Mouse (Mus musculus): ENCODE measurements at regions not wholly inside any gene's neighbourhood (a gene's known extent, or its start where the extent isn't known, plus 50 kb on each side); places are given as distances from the start of the nearest gene placed in this dataset.

GRCm38 (mm10) chr2:117731253-117731652 lies 380.4 kb upstream of the Thbs1 start:
- ATAC-seq (ENCODE audit: insufficient number of reproducible peaks, insufficient read depth, low FRiP score, low TSS enrichment, low read depth), result no peak
- Histone ChIP-seq H3K27me3 (no peaks in the 10 kb centered on the region; the same call in 1 of the 2 replicates), H3K4me2 (no peak overlapping the region), H3K4me3 (replicated peaks) (no peak overlapping the region), H3K27ac (no peak overlapping the region), H3K36me3 (no peaks in the 10 kb centered on the region), H3K9ac (replicated peaks) (no peak overlapping the region), H3K4me1 (replicated peaks) (no peaks in the 10 kb centered on the region), H3K9me3 (no peaks in the 10 kb centered on the region)
- WGBS, result 79% methylated on average over 2 of the region's 2 CpGs

DNA sequence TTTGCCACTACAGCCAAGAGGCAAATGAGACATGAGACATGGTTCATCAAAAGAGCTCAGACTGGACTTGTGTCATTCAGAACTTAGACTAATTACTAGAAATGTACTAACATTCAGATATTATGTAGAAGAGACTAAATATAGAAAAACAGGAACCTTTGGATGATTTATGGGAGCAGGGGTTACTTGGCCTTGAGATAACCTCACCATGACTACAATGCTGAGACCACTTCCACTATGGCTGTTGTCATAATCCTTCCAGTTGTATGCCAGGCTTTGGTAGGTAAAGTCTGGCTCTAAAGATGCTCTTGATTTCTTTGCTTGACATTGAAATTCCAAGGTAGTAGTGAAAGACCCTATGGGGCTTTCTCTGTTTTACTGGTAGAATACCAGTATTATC lies 369.3 kb upstream of the Thbs1 start:
- no peaks in the 10 kb centered on the region for H3K36me3 ChIP-seq
- no peak for ATAC-seq (ENCODE audit: insufficient number of reproducible peaks, insufficient read depth, low FRiP score, low TSS enrichment, low read depth)
- no peak overlapping the region for H3K4me3 ChIP-seq (replicated peaks)
- H3K4me2 ChIP-seq, result no peak overlapping the region
- H3K4me1 ChIP-seq (replicated peaks), result no peaks in the 10 kb centered on the region
- no peak overlapping the region for H3K9ac ChIP-seq (replicated peaks)
- H3K9me3 ChIP-seq, result peaks cover 4% of the 10 kb centered on the region; the same call in 1 of the 2 replicates
- no peak overlapping the region for H3K27ac ChIP-seq
- no peaks in the 10 kb centered on the region for H3K27me3 ChIP-seq

- no peak for ATAC-seq (ENCODE audit: insufficient number of reproducible peaks, insufficient read depth, low FRiP score, low TSS enrichment, low read depth)
- no peak overlapping the region for H3K4me2 ChIP-seq
- no peaks in the 10 kb centered on the region for H3K36me3 ChIP-seq
- WGBS, result 80% methylated on average over 1 of the region's 1 CpGs
- H3K27me3 ChIP-seq, result no peaks in the 10 kb centered on the region
- no peak overlapping the region for H3K9ac ChIP-seq (replicated peaks)
- peaks cover 4% of the 10 kb centered on the region; the same call in 1 of the 2 replicates for H3K9me3 ChIP-seq
- H3K4me3 ChIP-seq (replicated peaks), result no peak overlapping the region
- no peak overlapping the region for H3K27ac ChIP-seq
- no peaks in the 10 kb centered on the region for H3K4me1 ChIP-seq (replicated peaks)
Observed at GRCm38 (mm10) chr2:117743901-117744300, 367.8 kb upstream of the Thbs1 start.

- H3K36me3 ChIP-seq, result no peaks in the 10 kb centered on the region
- no peak overlapping the region for H3K4me3 ChIP-seq (replicated peaks)
- ATAC-seq (ENCODE audit: insufficient number of reproducible peaks, insufficient read depth, low FRiP score, low TSS enrichment, low read depth), result no peak
- peaks cover 4% of the 10 kb centered on the region; the same call in 1 of the 2 replicates for H3K9me3 ChIP-seq
- H3K4me2 ChIP-seq, result no peak overlapping the region
- no peaks in the 10 kb centered on the region for H3K4me1 ChIP-seq (replicated peaks)
- no peak overlapping the region for H3K9ac ChIP-seq (replicated peaks)
- 83% methylated on average over 2 of the region's 2 CpGs for WGBS
- no peaks in the 10 kb centered on the region for H3K27me3 ChIP-seq
- H3K27ac ChIP-seq, result no peak overlapping the region
Observed at GRCm38 (mm10) chr2:117745767-117746166, 365.9 kb upstream of the Thbs1 start.

DNA sequence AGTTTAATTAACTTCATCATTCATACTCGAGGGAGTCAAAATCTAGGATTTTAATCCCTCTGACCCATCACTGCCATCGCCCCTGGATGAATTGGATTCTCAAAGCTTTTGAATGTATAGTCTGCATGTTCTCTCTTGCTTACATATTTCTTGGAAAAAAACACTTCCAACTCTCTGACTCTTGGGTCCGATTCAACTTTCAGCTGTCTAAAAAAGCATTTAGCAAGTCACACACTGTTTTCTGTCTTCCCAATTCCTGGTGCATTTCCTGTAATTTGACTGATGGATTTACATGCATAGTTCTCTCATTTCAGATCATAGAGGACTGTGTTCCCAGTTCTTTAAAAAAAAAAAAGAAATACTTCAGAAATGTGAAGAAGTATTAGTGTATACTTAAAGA lies 364.5 kb upstream of the Thbs1 start:
- 82% methylated on average over 3 of the region's 3 CpGs for WGBS
- no peak overlapping the region for H3K9ac ChIP-seq (replicated peaks)
- H3K9me3 ChIP-seq, result peaks cover 4% of the 10 kb centered on the region; the same call in 1 of the 2 replicates
- H3K27ac ChIP-seq, result no peak overlapping the region
- no peak overlapping the region for H3K4me3 ChIP-seq (replicated peaks)
- H3K4me2 ChIP-seq, result no peak overlapping the region
- ATAC-seq (ENCODE audit: insufficient number of reproducible peaks, insufficient read depth, low FRiP score, low TSS enrichment, low read depth), result no peak
- H3K36me3 ChIP-seq, result no peaks in the 10 kb centered on the region
- no peaks in the 10 kb centered on the region for H3K4me1 ChIP-seq (replicated peaks)
- no peaks in the 10 kb centered on the region for H3K27me3 ChIP-seq

- no peak overlapping the region for H3K27ac ChIP-seq
- H3K36me3 ChIP-seq, result no peaks in the 10 kb centered on the region
- 86% methylated on average over 4 of the region's 4 CpGs for WGBS
- peaks cover 4% of the 10 kb centered on the region; the same call in 1 of the 2 replicates for H3K9me3 ChIP-seq
- no peak overlapping the region for H3K4me2 ChIP-seq
- no peaks in the 10 kb centered on the region for H3K4me1 ChIP-seq (replicated peaks)
- ATAC-seq (ENCODE audit: insufficient number of reproducible peaks, insufficient read depth, low FRiP score, low TSS enrichment, low read depth), result no peak
- no peak overlapping the region for H3K4me3 ChIP-seq (replicated peaks)
- H3K9ac ChIP-seq (replicated peaks), result no peak overlapping the region
- H3K27me3 ChIP-seq, result no peaks in the 10 kb centered on the region
Observed at GRCm38 (mm10) chr2:117748892-117749291, 362.8 kb upstream of the Thbs1 start.

DNA sequence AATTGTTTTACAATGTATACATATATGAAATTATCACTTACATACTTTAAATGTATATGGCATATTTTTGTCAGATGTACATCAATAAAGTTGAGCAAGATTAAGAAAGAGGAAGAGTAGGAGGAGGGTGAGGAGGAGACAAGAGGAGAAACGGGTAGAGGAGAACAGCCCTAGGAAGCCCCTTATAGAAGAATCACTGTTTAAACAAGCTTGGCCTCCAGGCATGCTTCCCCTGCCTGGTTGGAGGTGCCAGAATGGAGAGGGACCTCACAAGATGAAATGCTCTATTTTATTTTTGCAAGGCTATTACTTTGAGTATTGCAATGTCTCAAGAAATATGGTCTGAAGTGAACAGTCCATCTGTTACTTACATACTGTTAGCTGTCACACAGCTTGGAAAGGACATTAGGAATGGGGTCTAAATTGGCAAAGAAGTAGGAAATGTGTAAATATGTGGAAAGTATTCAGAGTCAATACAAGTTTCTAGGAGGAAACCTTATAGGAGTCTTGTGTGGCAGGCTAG lies 352.1 kb upstream of the Thbs1 start:
- ATAC-seq (ENCODE audit: insufficient number of reproducible peaks, insufficient read depth, low FRiP score, low TSS enrichment, low read depth), result no peak
- WGBS, result 54% methylated on average over 1 of the region's 1 CpGs
- no peak overlapping the region for H3K27ac ChIP-seq
- no peak overlapping the region for H3K4me2 ChIP-seq
- no peaks in the 10 kb centered on the region for H3K4me1 ChIP-seq (replicated peaks)
- no peaks in the 10 kb centered on the region for H3K36me3 ChIP-seq
- H3K4me3 ChIP-seq (replicated peaks), result no peak overlapping the region
- H3K9me3 ChIP-seq, result no peaks in the 10 kb centered on the region
- H3K9ac ChIP-seq (replicated peaks), result no peak overlapping the region
- no peaks in the 10 kb centered on the region for H3K27me3 ChIP-seq

- Histone ChIP-seq H3K4me3 (replicated peaks) (no peak overlapping the region), H3K9me3 (no peaks in the 10 kb centered on the region), H3K9ac (replicated peaks) (no peak overlapping the region), H3K27ac (no peak overlapping the region), H3K4me1 (replicated peaks) (no peaks in the 10 kb centered on the region), H3K36me3 (no peaks in the 10 kb centered on the region), H3K4me2 (no peak overlapping the region), H3K27me3 (no peaks in the 10 kb centered on the region)
- ATAC-seq (ENCODE audit: insufficient number of reproducible peaks, insufficient read depth, low FRiP score, low TSS enrichment, low read depth), result no peak
- 96% methylated on average over 1 of the region's 1 CpGs for WGBS
Observed at GRCm38 (mm10) chr2:117763631-117764030, 348.0 kb upstream of the Thbs1 start.

- H3K27ac ChIP-seq, result no peak overlapping the region
- H3K9ac ChIP-seq (replicated peaks), result no peak overlapping the region
- H3K9me3 ChIP-seq, result no peaks in the 10 kb centered on the region
- no peaks in the 10 kb centered on the region for H3K4me1 ChIP-seq (replicated peaks)
- 54% methylated on average over 5 of the region's 5 CpGs for WGBS
- H3K27me3 ChIP-seq, result no peaks in the 10 kb centered on the region
- no peak overlapping the region for H3K4me2 ChIP-seq
- H3K36me3 ChIP-seq, result no peaks in the 10 kb centered on the region
- ATAC-seq (ENCODE audit: insufficient number of reproducible peaks, insufficient read depth, low FRiP score, low TSS enrichment, low read depth), result no peak
- H3K4me3 ChIP-seq (replicated peaks), result no peak overlapping the region
Observed at GRCm38 (mm10) chr2:117765572-117765971, 346.1 kb upstream of the Thbs1 start.

DNA sequence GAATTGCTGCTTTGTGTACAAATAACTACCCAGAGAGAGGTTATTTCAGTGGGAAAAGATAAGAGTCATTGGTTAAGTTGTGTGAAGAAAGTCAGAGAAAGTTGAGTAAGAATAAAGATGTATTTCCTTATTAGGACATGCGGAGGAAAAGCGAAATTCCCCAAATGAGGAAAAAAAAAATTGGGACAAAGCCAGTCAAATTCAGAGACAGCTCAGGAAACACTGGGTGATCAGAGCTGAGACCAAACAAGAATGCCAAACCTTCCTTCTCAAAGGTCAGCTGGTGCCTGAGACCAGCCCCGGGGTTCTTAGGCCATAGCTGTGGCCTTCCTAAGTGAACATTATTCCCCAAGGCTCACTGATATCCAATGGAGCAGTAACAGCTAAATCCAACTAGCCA lies 345.2 kb upstream of the Thbs1 start:
- Histone ChIP-seq H3K9ac (replicated peaks) (no peak overlapping the region), H3K4me3 (replicated peaks) (no peak overlapping the region), H3K27ac (no peak overlapping the region), H3K9me3 (no peaks in the 10 kb centered on the region), H3K4me2 (no peak overlapping the region), H3K27me3 (no peaks in the 10 kb centered on the region), H3K36me3 (no peaks in the 10 kb centered on the region), H3K4me1 (replicated peaks) (no peaks in the 10 kb centered on the region)
- 87% methylated on average over 3 of the region's 3 CpGs for WGBS
- no peak for ATAC-seq (ENCODE audit: insufficient number of reproducible peaks, insufficient read depth, low FRiP score, low TSS enrichment, low read depth)

DNA sequence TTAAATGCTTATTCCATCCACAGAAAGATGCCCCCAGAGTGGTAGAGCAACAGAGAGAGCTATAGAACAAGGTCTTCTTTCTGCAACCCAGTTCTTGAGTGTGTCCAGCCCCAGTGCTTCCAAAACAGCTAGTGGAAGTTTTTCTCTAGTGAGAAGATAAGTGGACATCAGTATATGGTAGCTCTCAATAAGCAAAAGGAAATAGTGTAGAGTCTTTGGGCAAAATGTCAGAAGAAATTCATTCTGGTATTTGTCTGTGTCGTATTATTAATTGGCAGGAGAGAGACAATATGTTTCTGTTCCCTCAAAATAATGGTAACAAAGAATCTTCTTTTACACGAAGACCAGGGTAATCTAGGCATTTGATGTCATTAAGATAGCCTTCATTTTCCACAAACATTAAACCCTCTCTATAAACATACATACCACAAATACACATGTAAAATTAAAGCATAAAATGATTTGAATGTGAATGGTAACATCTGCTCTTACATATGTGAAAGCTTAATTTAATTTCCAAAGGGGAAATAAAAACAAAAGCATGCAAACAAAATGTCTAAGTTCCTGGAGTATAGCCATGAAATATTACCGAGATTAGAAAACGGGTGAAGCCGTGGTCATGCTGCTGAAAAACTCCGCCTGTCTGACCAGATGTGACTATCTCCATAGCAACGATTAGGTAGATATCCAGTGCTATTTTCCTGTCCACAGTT lies 342.1 kb upstream of the Thbs1 start:
- no peaks in the 10 kb centered on the region for H3K27me3 ChIP-seq
- ATAC-seq (ENCODE audit: insufficient number of reproducible peaks, insufficient read depth, low FRiP score, low TSS enrichment, low read depth), result no peak
- no peak overlapping the region for H3K27ac ChIP-seq
- H3K4me1 ChIP-seq (replicated peaks), result no peaks in the 10 kb centered on the region
- 71% methylated on average over 7 of the region's 7 CpGs for WGBS
- no peaks in the 10 kb centered on the region for H3K36me3 ChIP-seq
- H3K4me3 ChIP-seq (replicated peaks), result no peak overlapping the region
- H3K9me3 ChIP-seq, result no peaks in the 10 kb centered on the region
- H3K4me2 ChIP-seq, result no peak overlapping the region
- H3K9ac ChIP-seq (replicated peaks), result no peak overlapping the region

DNA sequence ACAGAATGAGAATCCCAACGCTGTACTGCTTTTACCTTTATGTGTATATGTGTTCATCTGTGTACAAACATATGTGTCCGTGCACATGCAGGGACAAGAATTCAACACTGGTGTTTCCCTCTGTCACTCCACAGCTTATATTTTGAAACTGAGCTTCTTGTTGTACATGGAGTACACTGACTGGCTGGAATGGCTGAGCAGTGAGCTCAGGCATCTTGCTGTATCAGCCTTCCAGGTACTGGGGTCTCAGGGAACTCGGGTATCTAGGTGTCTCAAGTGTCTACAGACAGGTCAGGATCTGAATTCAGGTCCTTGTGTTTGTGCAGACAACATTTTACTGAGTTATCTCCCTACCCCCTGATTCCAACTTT lies 341.6 kb upstream of the Thbs1 start:
- Histone ChIP-seq H3K9me3 (no peaks in the 10 kb centered on the region), H3K4me3 (replicated peaks) (no peak overlapping the region), H3K4me1 (replicated peaks) (no peaks in the 10 kb centered on the region), H3K36me3 (no peaks in the 10 kb centered on the region), H3K27me3 (no peaks in the 10 kb centered on the region), H3K27ac (no peak overlapping the region), H3K4me2 (no peak overlapping the region), H3K9ac (replicated peaks) (no peak overlapping the region)
- ATAC-seq (ENCODE audit: insufficient number of reproducible peaks, insufficient read depth, low FRiP score, low TSS enrichment, low read depth), result no peak
- 77% methylated on average over 3 of the region's 3 CpGs for WGBS
